Mouse (Mus musculus) limb, embryonic 11.5 days (tissue): ENCODE results near the gene Mul1. TPM values are rescaled to one million over a fixed set of nuclear protein-coding genes. Genes with fewer than 3 reads are reported as not detected.

ENCODE experiments used
- ATAC-seq: fragments of 200-750 bp; cut with Nextera tagmentation; 2 replicates; pipeline ENCODE4 v1.8.0; 2017; ENCODE audit warnings: low read depth; ENCODE audit not compliant: insufficient number of reproducible peaks, low FRiP score, low TSS enrichment
- DNase-seq: peaks from one replicate; pipeline ENCODE4 v3.0.0-alpha.2; 2015; ENCODE audit warnings: low spot score
- H3K27ac ChIP-seq: fragments of 300-500 bp; sonication (generic); replicated peaks from 2 replicates; pipeline ENCODE4 v1.5.1; 2014; ENCODE audit warnings: low read depth, mild to moderate bottlenecking, low read length
- H3K27me3 ChIP-seq: fragments of 300-500 bp; sonication (generic); 2 replicates; pipeline ENCODE4 v1.6.1; 2014; ENCODE audit warnings: mild to moderate bottlenecking, low read length, mixed read lengths; ENCODE audit not compliant: control insufficient read depth, insufficient read depth
- H3K36me3 ChIP-seq: fragments of 300-500 bp; sonication (generic); 2 replicates; pipeline ENCODE4 v1.6.1; 2014; ENCODE audit warnings: mild to moderate bottlenecking, low read length, moderate library complexity, mixed read lengths; ENCODE audit not compliant: control insufficient read depth, insufficient read depth
- H3K4me1 ChIP-seq: fragments of 300-500 bp; sonication (generic); 2 replicates; pipeline ENCODE4 v1.6.1; 2014; ENCODE audit warnings: low read length, mixed read lengths; ENCODE audit not compliant: control insufficient read depth, insufficient read depth
- H3K4me2 ChIP-seq: fragments of 300-500 bp; sonication (generic); 2 replicates; pipeline ENCODE4 v1.6.1; 2014; ENCODE audit warnings: low read depth, mild to moderate bottlenecking, moderate library complexity; ENCODE audit not compliant: severe bottlenecking
- H3K4me3 ChIP-seq: fragments of 300-500 bp; sonication (generic); 2 replicates; pipeline ENCODE4 v1.5.1; 2014; ENCODE audit warnings: low read depth, low read length
- H3K9ac ChIP-seq: fragments of 300-500 bp; sonication (generic); 2 replicates; pipeline ENCODE4 v1.6.1; 2014; ENCODE audit warnings: mild to moderate bottlenecking, low read length
- H3K9me3 ChIP-seq: fragments of 300-500 bp; sonication (generic); 2 replicates; pipeline ENCODE4 v1.6.1; 2016; ENCODE audit warnings: low read length; ENCODE audit not compliant: control insufficient read depth
- WGBS: fragments of 180-500 bp; shearing (Covaris S2); extraction: QIAGEN DNeasy Blood & Tissue Kit; methylation state at CpG from one replicate; pipeline ENCODE4 v1.1.7; 2014; 5-methylcytosine and 5-hydroxymethylcytosine counted together
- polyA plus RNA-seq: library from polyadenylated mRNA; unstranded; fragments of >200 nt; fragmentation: Nextera tagmentation; extraction: Ambion mirVana; gene quantifications from 2 replicates; pipeline ENCODE4 v1.2.1, GENCODE M21; 2014

Gene Mul1
- polyA plus RNA-seq, 1 experiment from 2014 or later, result 21.6 TPM

DNA sequence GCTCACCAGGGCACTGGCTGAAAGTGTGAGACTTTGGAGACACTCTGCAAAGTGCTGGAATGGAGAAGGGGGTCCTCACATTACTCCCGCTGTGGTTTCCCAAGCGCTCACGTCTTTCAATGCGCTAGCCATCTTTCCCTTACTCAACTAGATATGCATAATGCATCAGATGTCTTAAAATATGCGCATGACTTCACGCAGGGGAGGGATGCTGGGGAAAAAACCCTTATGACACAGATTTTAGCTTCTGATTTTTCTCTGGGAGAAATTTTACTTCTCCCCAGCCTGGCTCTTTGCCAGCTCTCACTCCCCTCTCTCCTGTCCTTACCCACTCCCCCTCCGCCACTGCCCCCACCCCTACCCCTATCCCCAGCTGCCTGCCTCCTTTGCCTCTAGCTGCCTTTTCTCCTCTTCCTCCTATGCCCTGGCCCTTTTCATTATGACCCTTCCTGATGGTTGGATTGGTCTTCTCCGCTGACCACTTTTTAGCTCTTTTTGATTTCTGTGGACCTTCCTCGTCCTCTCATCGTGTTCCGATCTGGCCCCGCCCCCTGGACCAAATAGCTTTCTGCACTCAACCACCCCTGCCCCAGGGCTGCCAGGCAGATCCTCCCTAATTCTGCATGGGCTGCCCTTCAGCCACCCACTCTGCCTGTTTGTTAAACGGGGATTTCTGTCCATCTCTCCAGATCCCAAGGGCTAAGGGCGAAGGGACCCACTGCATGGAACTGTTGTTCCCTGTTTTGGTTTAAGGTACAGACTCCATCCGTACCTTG lies 13.5 kb downstream of the Mul1 start:
- no peak overlapping the region for H3K9ac ChIP-seq
- H3K4me1 ChIP-seq, result peaks cover 3% of the 10 kb centered on the region; the same call in 1 of the 2 replicates
- no peak overlapping the region for H3K4me3 ChIP-seq
- peaks cover 7% of the 10 kb centered on the region for H3K27me3 ChIP-seq
- 0 out of 2 replicates have a peak overlapping the region, but pooled peaks have one; percentile 2 for H3K4me2 ChIP-seq
- ATAC-seq, result no peak
- 39% methylated on average over 15 of the region's 15 CpGs for WGBS
- H3K9me3 ChIP-seq, result no peaks in the 10 kb centered on the region
- no peak overlapping the region for H3K27ac ChIP-seq
- no peaks in the 10 kb centered on the region for H3K36me3 ChIP-seq
- DNase-seq, result no peak

DNA sequence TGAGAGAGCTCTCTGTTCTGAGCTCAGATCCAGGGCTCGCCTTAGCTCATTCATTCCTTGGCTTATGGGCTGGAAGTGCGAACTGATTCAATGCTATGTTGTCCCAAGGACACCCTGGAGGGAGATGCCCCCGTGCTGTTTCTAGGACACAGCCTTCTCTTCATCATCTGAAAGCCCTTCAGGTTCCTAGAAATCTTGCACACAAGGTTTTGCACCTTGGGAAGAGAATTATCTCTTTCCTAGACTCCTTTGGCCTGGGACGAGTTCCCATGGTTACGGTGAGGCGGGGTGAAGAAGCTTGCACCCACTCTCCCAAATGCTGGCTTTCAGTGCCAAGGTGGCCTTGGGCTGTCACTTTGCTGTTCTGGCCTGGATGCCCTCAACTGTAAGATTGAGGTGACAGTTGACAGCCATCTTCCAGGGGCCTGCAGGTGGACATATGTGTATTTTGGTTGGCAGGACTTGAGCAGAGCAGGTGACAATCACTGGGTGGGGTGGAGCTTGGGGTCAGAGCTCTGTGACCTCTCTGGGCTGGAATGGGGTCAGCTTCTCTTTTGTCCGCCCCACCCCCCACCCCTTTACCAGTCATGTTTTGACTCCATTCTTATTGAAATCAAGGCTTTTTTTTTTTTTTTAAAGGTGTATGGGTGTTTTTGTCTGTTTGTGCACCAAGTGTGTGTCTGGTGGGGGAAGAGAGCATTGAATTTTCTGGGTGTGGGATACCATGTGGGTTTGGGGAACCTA lies 14.6 kb downstream of the Mul1 start:
- H3K27me3 ChIP-seq, result peaks cover 13% of the 10 kb centered on the region
- H3K4me3 ChIP-seq, result no peak overlapping the region
- no peak overlapping the region for H3K4me2 ChIP-seq
- no peak overlapping the region for H3K9ac ChIP-seq
- no peaks in the 10 kb centered on the region for H3K9me3 ChIP-seq
- 52% methylated on average over 7 of the region's 7 CpGs for WGBS
- DNase-seq (no peak), ATAC-seq (no peak)
- peaks cover 11% of the 10 kb centered on the region for H3K4me1 ChIP-seq
- no peak overlapping the region for H3K27ac ChIP-seq
- no peaks in the 10 kb centered on the region for H3K36me3 ChIP-seq

DNA sequence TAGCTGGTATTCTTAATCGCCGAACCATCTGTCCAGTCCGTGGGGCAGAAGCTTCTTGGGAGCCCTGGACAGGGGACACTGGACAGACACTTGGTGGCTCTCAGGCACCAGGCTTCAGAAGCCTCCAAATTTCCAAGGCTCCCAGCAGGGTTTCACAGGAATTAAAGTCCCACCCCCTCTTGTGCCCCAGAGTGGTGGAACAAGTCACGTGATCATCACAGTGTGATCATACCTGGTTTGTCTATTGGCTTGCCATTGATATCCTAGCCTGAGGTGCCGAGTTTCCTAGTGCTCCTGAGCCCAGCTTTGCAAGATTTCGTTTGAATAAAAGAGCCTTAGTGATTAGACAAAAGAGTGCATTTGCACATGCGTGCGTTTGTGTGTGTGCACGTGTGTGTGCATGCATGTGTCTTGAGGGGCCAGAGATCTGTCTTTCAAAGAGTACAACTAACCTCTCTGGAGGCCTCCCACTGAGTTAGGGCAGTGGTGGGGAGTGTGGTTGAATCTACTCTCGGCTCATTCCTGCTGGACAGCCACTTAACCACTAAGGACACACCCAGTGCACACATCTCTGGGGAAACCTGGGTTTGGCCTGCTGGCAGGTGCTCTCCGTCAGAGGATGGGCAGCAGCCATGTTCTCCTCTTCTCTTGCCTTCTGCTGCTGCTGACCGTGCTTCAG lies 15.3 kb downstream of the Mul1 start:
- Histone ChIP-seq H3K27ac (no peak overlapping the region), H3K9ac (no peak overlapping the region), H3K4me2 (no peak overlapping the region), H3K36me3 (no peaks in the 10 kb centered on the region), H3K4me3 (no peak overlapping the region), H3K27me3 (peaks cover 13% of the 10 kb centered on the region), H3K9me3 (no peaks in the 10 kb centered on the region), H3K4me1 (peaks cover 11% of the 10 kb centered on the region)
- DNase-seq (no peak), ATAC-seq (no peak)
- 62% methylated on average over 12 of the region's 12 CpGs for WGBS

- no peaks in the 10 kb centered on the region for H3K36me3 ChIP-seq
- peaks cover 18% of the 10 kb centered on the region for H3K4me1 ChIP-seq
- H3K4me3 ChIP-seq, result no peak overlapping the region
- WGBS, result 27% methylated on average over 15 of the region's 15 CpGs
- H3K27me3 ChIP-seq, result peaks cover 30% of the 10 kb centered on the region
- no peak overlapping the region for H3K4me2 ChIP-seq
- no peak overlapping the region for H3K9ac ChIP-seq
- H3K9me3 ChIP-seq, result no peaks in the 10 kb centered on the region
- ATAC-seq (no peak), DNase-seq (no peak)
- H3K27ac ChIP-seq, result no peak overlapping the region
Measured at GRCm38 (mm10) chr4:138452306-138453096, 18.0 kb downstream of the Mul1 start.

- peaks cover 30% of the 10 kb centered on the region for H3K27me3 ChIP-seq
- H3K4me2 ChIP-seq, result peak overlapping the region; percentile 97
- peaks cover 15% of the 10 kb centered on the region for H3K4me1 ChIP-seq
- H3K9me3 ChIP-seq, result no peaks in the 10 kb centered on the region
- peak overlapping the region; percentile 64 for H3K4me3 ChIP-seq
- WGBS, result 2% methylated on average over 19 of the region's 19 CpGs
- peak overlapping the region; percentile 30; the same call in 1 of the 2 replicates for H3K27ac ChIP-seq
- ATAC-seq (peak; percentile 42; the same call in 1 of the 2 replicates), DNase-seq (peak; percentile 69)
- H3K9ac ChIP-seq, result peak overlapping the region; percentile 45
- H3K36me3 ChIP-seq, result no peaks in the 10 kb centered on the region
Measured at GRCm38 (mm10) chr4:138453097-138453752, 18.8 kb downstream of the Mul1 start.

- under 1% methylated on average over 34 of the region's 64 CpGs for WGBS
- H3K4me1 ChIP-seq, result peaks cover 15% of the 10 kb centered on the region
- DNase-seq, result peak; percentile 78
- H3K4me3 ChIP-seq, result peak within 1 kb of the TSS; percentile 64
- H3K27ac ChIP-seq, result peak within 1 kb of the TSS; percentile 30; the same call in 1 of the 2 replicates
- peak within 1 kb of the TSS; percentile 77 for H3K9ac ChIP-seq
- peak within 1 kb of the TSS; percentile 97 for H3K4me2 ChIP-seq
- ATAC-seq, result peak; percentile 57; the same call in 1 of the 2 replicates
- H3K36me3 ChIP-seq, result no peaks in the 10 kb centered on the region
- H3K27me3 ChIP-seq, result peaks cover 31% of the 10 kb centered on the region
- H3K9me3 ChIP-seq, result no peaks in the 10 kb centered on the region
Measured at GRCm38 (mm10) chr4:138453753-138454570, 19.5 kb downstream of the Mul1 start, which contains the start of gene Camk2n1. TSS of gene Camk2n1 (plus strand) at chr4:138454314.

GRCm38 (mm10) chr4:138454571-138455140 lies 20.2 kb downstream of the Mul1 start:
- H3K4me3 ChIP-seq, result peak overlapping the region; percentile 64
- peak overlapping the region; percentile 97 for H3K4me2 ChIP-seq
- H3K9ac ChIP-seq, result peak overlapping the region; percentile 77
- peaks cover 15% of the 10 kb centered on the region for H3K4me1 ChIP-seq
- peak; percentile 6; the same call in 1 of the 2 replicates for ATAC-seq
- no peak overlapping the region for H3K27ac ChIP-seq
- DNase-seq, result peak; percentile 74
- under 1% methylated on average over 39 of the region's 78 CpGs for WGBS
- peaks cover 33% of the 10 kb centered on the region for H3K27me3 ChIP-seq
- no peaks in the 10 kb centered on the region for H3K36me3 ChIP-seq
- no peaks in the 10 kb centered on the region for H3K9me3 ChIP-seq
